Mouse (Mus musculus) telencephalon, adult 2 months (tissue): Measurements from ENCODE around the gene Pir.

Source experiments
- DNase-seq: peaks from one replicate; pipeline ENCODE4 v3.0.0-alpha.2; 2011; ENCODE audit warnings: low read depth, low spot score

Gene Pir

DNA sequence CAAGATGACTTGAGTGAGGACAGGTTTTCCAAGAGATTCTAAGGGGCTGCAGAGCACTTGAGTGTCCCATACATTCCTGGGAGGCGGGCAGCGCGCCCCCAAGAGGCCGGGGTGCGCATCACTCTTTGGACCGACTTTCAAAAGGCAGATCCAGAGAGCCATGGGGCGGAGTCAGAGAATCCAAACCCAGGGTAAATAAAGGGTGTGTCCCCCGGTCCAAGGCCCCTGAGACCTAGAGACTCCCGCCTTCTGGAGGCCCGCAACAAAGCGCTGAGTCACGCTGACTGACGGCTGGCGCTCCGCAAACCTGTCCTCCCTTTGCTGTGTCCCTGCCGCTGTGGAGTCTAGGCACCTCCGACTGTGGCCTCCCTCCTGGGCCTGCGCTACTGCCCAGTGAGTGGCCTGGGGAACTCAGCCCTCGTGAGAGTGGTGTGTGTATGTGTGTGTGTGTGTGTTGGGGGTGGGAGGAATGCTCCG, at the start of gene Pir:
Gene Pir, plus strand, starts transcription at position 87 of the 477 bp plus-strand sequence.
- DNase-seq = no peak

DNA sequence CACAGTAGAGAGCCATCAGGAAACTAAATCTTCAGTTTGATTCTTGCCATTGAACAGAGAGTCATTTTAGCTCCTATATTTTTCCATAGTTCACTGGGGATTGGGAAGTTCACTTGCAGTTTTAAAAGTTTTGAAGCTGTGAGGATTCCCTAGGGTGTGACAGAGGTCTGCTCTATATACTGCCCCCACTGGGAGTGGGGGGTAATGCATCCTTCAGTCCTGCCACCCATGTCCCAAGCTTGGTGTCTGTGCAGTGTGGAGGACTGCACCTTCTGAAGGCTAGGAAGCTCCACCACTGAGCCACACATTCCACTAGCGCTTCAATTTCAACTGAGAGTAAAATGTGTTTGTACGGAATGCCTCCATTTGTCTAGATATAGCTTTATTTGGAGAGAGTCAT, 47.2 kb upstream of the Pir start:
- no peak for DNase-seq

DNA sequence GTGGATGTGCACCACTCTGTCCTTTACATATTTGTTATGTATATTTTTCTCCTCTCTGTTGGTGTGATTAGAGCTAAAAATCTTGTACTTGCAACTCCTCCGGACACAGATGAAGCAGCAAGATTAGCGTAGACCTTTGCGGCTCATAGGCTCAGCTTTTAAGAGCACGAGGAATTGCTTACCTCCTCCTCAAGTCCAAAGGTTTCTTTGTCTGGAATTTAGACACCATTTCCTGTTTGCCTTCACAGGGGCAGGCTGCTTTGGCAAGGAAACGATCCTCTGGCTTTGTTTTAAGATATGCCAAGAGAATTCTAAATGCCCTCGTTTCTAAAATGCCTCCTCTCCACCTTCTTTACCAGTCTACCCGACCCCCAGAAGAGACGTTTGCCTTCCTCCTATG, 35.8 kb upstream of the Pir start:
- DNase-seq = no peak

DNA sequence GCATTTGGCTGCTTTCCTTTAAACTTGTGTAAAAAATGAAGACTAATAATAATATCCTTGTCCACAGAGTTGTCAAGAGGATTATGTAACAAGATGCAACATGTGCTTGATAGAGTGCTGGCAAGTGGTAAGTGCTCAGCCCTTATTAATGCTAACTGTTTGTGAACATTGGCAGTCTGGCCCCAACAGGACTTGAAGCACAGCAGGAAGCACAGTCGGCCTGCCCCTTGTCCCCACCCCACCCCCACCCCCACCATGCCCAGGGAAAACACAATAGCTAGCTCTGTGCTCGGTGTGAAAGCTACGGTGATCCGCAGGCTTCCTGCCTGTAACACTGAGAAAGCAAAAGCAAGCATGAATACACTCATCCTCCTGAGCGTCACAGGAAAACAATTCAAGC, 23.5 kb upstream of the Pir start:
- no peak for DNase-seq

DNA sequence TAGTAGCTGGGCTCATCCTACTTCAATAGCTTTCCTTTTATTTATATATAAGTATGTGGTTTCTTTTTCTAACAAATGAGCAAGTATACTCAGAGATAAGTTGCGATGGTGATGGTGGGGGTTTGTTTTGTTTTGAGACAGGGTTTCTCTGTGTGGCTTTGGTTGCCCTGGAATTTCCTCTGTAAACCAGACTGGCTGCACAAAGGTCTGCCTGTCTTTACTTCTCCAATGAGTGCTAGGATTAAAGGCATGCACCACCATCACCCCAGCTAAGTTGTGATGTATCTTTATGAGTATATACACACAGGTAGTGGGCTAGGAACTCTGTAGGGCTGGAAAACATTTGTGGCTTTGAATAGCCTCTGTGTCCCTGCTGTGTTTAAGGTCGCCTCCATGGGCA, 22.4 kb upstream of the Pir start:
- DNase-seq = no peak

DNA sequence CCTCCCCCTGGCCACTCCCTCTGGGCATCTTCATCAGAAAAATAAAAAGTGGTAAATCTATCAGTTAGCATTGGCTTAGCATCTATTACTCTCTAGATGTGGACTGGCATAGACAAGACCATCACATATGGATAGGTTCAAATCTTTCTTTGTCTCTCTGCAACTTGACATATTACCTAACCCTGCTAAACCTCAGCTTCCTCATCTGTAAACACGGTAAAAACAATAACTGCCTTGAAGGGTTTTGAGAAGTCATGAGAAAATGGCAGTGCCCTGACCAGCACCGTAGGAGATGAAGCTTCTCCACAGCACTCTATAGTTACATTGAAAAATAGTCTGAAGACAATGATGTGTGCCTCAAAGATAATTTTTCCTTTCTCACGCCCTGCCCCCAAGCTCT, 12.6 kb upstream of the Pir start:
- no peak for DNase-seq

DNA sequence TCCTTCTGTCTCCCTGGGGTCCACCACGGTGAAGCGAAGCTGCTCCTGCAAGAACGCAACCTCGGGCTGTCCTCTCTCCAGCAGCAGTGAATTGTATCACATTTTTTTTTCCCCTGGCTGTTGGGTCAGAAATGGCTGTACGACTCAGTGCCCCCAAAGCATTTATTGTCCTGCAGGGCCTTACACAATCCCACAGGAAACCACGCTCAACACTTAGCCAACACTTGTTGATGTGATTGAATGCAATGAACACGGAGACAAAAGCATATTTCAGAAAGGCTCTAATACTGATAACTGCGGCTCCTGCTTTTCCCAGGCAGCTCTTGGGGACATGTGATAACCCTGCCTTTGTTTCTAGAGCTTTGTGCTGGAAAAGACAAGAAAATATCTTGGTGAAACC, 11.1 kb upstream of the Pir start, which contains the start of gene Bmx:
Gene Bmx, minus strand, starts transcription at position 137 of the 400 bp plus-strand sequence.
- no peak for DNase-seq

DNA sequence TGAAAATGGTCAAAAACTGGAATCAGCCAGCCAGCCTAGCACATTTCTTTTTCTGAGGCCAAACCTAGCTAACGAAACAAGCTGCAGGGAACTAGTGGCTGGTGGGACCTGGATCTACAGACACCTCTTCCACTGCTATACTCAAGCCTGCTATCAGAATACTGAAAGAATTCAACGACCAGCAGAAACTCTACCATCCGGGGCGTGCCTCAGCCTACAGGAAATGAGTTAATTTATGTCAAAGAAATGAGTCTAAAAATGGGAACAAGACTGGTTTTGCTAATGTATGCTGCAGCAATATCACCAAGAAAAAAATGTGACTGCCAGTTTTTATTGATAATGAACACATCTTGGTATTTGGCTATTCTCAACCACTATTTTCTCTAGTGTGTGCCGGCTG, 10.5 kb upstream of the Pir start:
- no peak for DNase-seq

DNA sequence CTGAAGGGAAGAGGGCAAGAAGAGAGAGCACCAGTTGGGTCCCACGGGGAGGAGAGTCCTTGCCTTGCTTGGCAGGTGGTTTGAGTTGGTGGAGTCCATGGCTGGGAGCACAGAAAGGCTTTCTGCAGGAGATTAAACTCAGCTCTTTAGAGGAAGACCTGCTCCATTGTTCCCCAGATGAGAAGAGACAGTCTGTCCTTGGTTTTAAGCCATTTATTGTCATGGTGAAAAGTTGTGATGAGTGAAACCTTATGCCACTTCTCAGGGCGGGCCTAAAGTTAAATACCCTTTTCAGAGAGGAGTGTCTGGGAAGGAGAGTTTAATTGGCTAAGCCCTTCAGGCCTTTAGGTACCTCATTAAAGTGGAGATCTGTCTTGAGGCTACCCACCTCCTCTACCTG, 6.9 kb upstream of the Pir start:
- DNase-seq = no peak

DNA sequence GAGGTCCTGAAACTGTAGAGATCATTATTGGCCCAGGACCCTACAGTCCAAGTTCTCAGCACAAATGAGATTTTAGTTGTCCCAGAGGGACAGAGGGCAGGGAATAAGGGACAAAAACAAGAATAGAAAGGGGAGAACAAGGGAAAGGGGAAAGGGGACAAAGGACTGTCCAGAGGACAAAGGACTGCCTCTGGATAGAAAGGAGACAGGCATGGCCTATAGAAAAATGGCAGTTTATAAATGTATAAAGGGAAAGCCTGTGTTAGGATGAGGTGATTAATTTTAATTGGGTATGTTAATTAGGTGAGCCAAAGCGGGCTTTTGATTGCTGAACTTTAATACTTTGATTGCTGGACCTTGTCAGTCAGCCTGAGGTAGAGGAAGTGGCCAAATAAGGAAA, 4.3 kb upstream of the Pir start:
- no peak for DNase-seq

DNA sequence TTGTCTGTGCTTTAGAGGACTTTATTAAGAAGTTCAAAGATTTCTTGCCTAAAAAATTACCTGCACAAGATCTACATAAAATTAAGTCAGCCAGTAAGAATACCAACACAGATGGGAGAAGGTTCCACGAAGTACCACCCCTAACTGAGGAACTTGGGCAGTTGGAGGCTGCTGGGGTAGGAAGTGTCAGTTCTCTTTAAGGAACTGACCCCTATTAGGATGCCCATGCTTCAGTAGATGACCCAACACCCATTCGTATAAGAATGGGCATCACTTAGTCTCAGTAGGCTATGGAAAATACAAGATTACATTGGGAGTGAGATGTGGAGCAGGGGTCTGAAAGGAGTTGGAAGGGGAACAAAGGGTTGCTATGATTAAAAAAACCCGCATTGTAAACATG, 1.4 kb downstream of the Pir start:
- DNase-seq = no peak

DNA sequence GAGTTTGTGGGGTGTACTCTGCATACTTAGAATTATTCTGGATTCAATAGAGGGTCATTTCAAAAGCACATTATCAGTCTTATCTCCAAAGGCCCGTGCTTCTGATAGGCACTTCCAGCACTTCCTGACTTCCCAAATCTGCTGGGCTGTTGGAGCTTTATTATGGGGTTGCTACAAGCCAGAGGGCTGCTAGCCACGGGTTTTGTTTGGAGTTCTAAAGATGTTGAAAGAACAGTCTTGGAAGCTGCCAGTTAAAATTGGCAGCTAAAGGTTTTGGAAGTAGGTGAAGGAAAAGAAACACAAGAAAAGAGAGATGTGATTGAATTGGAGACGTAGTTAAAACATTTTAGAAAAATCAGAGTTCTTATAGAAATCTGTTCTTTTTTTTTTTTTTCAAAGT, 6.4 kb downstream of the Pir start:
- no peak for DNase-seq

DNA sequence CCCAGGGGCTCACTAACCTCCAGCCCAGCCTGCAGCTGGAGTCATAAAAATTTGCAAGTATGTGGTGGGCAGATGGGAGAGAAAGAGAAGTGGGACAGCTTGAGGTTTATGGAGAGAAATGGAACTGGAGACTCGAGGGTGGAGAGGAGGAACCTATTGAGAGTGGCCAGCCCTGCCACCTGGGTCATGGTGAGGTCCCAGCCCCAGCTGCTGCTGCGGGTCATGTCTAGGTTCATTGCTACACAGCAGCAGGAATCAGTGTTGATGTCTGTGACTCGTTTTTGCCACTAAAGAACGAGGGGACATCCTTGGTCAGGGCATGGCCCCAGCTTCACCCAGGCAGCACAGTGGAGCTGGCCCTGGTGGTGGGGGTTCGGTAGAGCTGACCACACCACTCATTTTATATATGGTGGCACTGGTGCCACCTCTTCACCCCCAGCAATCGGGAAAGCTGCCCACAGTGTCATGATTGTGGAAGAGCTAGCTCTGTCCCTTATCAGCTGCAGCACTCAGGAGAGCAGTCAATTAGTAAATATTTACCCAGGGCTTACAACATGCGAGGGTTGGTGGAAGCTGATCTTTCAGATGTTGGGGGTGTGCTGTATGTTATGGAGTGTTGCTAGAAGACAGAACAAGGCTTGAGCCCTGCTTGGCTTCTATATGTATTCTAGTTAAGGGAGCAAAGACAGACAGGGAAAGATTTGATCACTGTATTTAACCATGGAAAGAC, 11.9 kb downstream of the Pir start:
- DNase-seq = no peak

DNA sequence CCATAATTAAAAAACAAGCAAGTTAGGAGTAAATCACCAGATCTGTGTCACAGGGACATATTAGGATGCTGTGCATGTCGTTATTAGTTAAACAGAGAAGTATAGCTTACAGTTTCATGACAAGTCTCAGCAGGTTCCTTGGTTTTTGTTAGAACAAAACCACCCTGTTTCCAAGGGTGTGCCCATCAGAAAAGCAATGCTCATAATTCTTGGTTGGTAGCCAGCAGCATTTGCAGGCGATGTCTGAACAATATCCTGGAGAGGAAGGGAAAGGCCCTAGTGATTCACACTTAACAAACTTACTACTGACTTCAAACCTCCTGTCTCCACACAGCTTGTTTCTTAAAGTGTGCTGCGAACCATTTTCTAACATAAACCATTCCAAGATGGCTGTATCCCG, 14.6 kb downstream of the Pir start:
- no peak for DNase-seq

DNA sequence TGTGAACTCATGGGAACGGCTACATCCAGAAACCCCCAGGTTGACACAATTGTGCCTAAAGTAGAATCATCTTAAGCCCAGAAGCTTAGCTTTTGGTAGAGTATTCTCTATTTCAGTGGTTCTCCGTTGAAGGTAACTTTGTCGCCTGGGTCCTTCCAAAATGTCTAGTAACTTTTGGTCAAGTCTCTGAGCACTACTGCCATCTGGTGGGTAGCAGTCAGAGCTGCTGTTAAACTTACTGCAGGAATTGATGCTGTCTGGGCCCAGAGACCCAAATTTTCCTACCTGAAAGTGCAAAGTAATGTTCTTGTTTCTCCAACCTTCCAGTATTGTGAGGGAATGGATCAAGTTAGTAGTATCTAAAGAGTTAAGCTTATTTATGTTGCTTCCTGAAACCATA, 17.9 kb downstream of the Pir start:
- DNase-seq = no peak

DNA sequence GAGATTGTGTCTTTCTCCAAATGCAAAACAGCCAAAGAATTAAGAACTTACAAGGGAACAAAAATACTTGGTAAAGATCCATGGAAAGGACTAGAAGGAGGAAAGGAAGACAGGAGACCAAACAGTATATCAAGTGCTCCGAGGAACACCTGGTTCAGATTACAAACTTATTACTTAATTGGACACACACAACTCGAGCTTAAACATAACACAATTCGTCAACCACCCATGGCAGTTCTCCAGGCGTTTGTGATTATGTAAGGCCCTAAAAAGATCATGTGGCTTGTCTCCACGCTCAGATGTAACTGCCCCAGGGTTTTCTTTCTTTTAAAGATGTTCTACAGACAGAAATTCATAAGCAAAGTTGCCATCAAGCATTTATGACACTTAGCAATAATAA, 22.0 kb downstream of the Pir start:
- no peak for DNase-seq

DNA sequence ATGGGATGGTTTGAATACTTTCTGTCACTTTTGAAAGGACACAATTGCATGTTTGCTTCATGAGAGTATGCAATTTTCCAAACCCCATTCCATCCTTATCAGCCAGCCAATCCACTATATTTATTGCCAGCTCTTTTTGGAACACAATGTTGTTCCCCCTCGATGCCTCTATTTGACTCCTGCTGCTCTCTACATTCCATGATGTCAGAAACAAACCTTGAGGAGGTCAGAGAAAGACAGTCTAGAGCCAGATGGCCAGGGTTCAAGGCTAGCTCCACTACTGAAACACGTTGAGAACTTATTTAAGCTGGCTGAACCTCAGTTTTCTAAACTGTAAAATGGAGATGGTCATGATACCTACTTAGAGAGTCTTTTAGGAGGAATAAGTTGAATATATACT, 37.1 kb downstream of the Pir start:
- DNase-seq = no peak

DNA sequence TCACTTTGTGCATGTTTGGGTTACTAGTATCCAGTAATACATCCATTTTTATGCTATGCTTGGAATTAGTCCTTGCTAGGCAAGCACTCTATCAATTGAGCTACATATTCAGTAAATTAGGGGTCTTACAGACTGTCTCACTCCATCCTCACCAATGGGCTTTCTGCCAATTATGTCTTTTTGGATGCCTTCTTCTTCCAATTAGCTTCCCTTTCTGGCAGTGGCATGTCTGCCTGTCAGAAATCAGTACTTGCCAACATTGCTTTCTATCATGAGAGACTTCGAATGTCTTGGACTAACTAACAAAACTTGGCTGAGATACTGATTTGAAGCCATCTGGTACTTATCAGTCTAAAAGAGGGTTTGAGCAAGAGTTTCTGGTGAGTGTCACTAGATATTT, 44.7 kb downstream of the Pir start:
- DNase-seq = peak; percentile 6

DNA sequence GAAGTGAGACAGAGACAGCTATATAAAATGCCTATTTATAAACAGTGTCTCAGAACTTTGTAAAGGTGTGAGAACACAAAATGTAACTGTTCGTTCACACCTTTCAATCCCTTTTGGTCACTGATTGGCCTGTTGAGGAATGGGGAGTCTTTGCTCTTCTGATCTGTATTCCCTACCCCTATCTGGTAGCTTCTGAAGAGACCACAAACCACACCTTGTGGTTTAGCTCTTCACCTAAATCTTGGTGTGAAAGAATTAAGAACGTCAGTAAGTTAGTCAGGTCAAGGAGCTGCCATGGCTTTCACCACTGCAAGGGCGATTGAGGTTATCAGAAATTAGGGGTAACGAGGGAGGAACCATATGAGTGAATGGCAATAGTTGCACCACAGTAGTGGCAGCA, 49.4 kb downstream of the Pir start:
- DNase-seq = no peak

DNA sequence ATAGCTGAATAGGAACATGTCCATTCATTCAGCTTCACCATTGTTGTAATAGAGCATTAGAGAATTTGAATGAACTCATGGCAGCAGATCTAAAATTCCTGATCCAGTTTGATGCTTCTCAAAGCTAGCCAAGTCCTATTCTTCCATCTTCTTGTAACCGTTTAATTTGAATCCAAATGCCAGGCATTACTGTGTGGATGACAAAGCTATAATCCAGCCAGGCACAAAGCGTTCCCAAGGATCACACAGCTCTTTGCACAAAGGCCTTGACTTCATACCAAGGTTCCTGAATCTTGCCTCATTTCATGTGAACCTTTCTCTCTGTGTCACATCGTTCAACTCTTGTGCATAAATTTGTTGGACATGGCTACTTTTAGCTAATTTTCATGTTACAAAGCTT, 50.9 kb downstream of the Pir start:
- DNase-seq = no peak

DNA sequence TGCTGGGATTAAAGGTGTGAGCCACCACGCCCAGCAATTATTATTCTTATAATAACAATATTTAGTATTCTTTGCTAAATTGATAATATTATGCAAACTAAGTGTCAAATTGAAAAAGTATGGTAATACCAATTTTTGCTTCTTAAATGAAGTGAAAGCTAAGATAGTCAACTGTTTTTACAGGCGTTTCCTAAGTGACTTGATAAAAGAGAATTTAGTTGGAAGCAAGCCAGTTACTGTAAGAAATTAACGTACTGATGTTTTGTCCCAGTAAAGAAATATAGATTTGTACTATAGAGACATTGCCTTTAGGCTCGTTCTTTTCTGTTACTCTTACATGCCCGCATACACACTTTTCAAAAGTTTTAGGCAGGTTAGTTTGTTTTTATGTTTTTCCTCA, 53.3 kb downstream of the Pir start:
- no peak for DNase-seq

DNA sequence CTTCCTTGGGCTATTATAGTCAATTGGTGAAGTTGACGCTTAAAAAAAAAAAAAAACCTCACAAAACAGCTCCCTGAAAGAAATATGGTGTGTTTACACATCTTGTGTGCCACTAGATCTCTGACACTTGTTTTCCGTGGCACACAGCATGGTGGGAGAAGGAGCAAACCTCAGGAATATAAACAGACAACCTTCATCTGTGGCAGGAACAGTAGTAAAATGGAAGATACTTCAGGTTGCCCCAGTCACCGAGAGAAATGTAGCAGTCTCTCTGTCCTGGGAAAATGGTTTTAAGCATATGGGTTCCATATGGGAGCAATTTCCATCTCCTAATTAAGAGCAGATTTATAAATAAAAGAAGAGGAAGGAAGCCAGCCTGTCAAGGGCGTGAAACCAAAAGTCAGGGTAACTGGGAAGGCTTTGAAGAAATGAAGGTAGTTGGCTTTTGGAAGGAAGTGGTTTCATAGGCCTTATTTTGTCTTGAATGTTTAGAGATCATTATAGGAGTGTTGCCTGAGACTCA, 54.3 kb downstream of the Pir start:
- no peak for DNase-seq

DNA sequence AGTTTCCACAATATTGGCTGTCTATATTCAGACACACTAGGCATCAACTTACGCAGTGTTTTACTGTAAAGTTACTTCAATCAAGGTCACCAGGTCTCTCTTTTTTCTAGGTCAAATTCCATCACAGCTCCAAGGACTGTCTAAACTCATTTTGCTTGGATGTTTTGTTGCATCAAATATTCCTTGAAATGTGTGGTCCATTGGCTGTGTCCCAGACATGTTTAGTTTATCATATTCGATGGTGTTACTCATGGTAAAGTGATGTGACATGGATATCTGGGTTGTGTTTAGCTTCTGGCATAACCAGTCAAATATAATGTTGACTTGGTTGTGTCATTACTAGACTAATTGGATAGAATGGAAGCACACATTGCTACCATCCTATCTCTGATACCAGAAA, 61.2 kb downstream of the Pir start:
- DNase-seq = no peak

DNA sequence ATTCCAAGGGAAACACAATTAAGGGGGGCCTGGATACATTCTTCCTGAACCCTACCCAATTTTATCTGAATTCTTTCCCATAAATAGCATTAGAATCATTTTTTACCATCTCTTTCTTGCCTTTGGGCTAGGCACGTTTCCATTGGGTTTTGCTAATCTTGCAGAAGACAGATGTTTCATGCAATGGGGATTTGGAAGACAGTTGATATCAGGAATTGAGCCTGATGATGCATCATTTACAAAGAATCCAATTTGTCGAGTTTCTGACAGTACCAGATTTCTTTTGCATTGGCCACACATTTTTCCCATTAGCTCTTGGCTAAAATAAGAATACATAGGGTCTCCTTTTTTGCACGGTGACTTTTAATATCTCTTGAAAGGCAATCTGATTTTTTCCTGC, 61.6 kb downstream of the Pir start:
- no peak for DNase-seq
